Mouse (Mus musculus) stomach, postnatal 0 days (tissue): Measurements from ENCODE around the gene Megf9. TPM values are rescaled to one million over a fixed set of nuclear protein-coding genes. Genes with fewer than 3 reads are reported as not detected.

Experiments used
- ATAC-seq: fragments of 200-750 bp; cut with Nextera tagmentation; 2 replicates; pipeline ENCODE4 v1.8.0; 2017; ENCODE audit not compliant: low FRiP score, low TSS enrichment
- DNase-seq: peaks from one replicate; pipeline ENCODE4 v3.0.0-alpha.2; 2016; ENCODE audit warnings: low spot score
- H3K27ac ChIP-seq: fragments of 300-500 bp; sonication (generic); replicated peaks from 2 replicates; pipeline ENCODE4 v1.5.1; 2014; ENCODE audit warnings: mild to moderate bottlenecking, control low read depth
- H3K27me3 ChIP-seq: fragments of 300-500 bp; sonication (generic); 2 replicates; pipeline ENCODE4 v1.6.1; 2014; ENCODE audit warnings: low read length; ENCODE audit not compliant: control insufficient read depth, insufficient read depth
- H3K36me3 ChIP-seq: fragments of 300-500 bp; sonication (generic); 2 replicates; pipeline ENCODE4 v1.6.1; 2014; ENCODE audit warnings: low read length, mixed read lengths; ENCODE audit not compliant: control insufficient read depth, insufficient read depth
- H3K4me1 ChIP-seq: fragments of 300-500 bp; sonication (generic); replicated peaks from 2 replicates; pipeline ENCODE4 v1.6.1; 2014; ENCODE audit warnings: antibody characterized with exemption; ENCODE audit not compliant: control insufficient read depth, insufficient read depth
- H3K4me2 ChIP-seq: fragments of 300-500 bp; sonication (generic); replicated peaks from 2 replicates; pipeline ENCODE4 v1.6.1; 2014; ENCODE audit warnings: low read depth, mild to moderate bottlenecking, control low read depth, moderate library complexity
- H3K4me3 ChIP-seq: fragments of 300-500 bp; sonication (generic); 2 replicates; pipeline ENCODE4 v1.5.1; 2014; ENCODE audit warnings: low read depth, low read length, control low read depth
- H3K9ac ChIP-seq: fragments of 300-500 bp; sonication (generic); 2 replicates; pipeline ENCODE4 v1.6.1; 2014; ENCODE audit warnings: mild to moderate bottlenecking, low read length, control low read depth, mixed read lengths
- H3K9me3 ChIP-seq: fragments of 300-500 bp; sonication (generic); 2 replicates; pipeline ENCODE4 v1.6.1; 2016; ENCODE audit warnings: low read length; ENCODE audit not compliant: control insufficient read depth
- CTCF ChIP-seq: IDR thresholded peaks from 2 replicates; pipeline ENCODE4 v1.5.1; 2016; ENCODE audit warnings: antibody characterized with exemption, low read depth, mild to moderate bottlenecking, moderate library complexity
- EP300 ChIP-seq: optimal IDR thresholded peaks from 2 replicates; pipeline ENCODE3; 2016; ENCODE audit warnings: antibody characterized with exemption
- WGBS: fragments of 180-500 bp; shearing (Covaris S2); extraction: QIAGEN DNeasy Blood & Tissue Kit; methylation state at CpG from one replicate; pipeline ENCODE4 v1.1.7; 2014; 5-methylcytosine and 5-hydroxymethylcytosine counted together
- polyA plus RNA-seq: library from polyadenylated mRNA; unstranded; fragments of >200 nt; fragmentation: Nextera tagmentation; extraction: Ambion mirVana; gene quantifications from 2 replicates; pipeline ENCODE4 v1.2.1, GENCODE M21; 2015

Gene Megf9
- polyA plus RNA-seq = 6.3 and 6.7 TPM in 2 replicates

DNA sequence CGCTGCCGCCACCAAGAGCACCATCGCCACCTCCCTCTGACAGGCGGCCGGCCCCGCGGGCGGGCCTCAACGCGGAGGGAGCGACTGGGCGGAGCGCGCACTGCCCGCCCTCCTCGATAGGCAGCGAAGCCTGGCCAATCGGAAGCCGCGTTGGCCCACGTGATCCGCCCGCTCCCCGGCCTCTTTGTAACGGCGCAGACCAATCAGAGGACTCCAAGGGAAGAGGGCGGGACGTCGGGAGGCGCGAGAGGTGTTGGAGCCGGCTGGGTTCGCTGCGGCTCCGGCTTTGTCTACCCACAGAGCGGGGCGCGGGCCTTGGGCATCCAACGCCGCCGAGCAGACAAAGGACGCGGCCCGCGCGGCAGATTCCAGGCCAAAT lies at the start of gene Megf9:
Gene Megf9 (minus strand): TSS at position 105 of the 379 bp plus-strand sequence.
- no peak for TF ChIP-seq CTCF
- TF ChIP-seq EP300 = no peak
- Histone ChIP-seq H3K4me2 (peak within 1 kb of the TSS; percentile 98), H3K4me1 (peaks cover 8% of the 10 kb centered on the region; the same call in 1 of the 2 replicates), H3K27ac (peak within 1 kb of the TSS; percentile 87), H3K9me3 (no peaks in the 10 kb centered on the region), H3K9ac (peak within 1 kb of the TSS; percentile 81), H3K36me3 (no peaks in the 10 kb centered on the region), H3K27me3 (no peaks in the 10 kb centered on the region), H3K4me3 (peak within 1 kb of the TSS; percentile 86)
- DNase-seq (peak; percentile 98), ATAC-seq (peak; percentile 99)
- WGBS = 0% methylated on average over 42 of the region's 46 CpGs

DNA sequence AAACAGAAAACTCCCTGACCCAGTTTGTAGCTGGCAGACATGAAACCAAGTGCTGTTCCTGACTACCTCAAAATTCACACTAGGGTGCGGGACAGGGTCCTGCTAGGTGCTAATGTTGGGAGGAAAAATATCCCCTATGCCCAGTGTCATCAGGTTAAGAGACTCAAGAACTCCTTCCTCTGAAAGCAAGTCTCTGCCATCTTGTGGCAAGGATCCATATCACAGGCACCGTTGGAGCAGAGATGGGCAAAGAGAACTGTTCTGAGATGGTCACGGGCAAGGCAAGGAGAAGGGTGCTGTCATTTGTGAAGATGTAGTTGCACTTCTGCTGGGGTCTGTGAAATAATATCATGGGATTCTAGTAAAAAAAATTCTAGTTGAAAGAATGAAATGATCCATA lies 44.9 kb upstream of the Megf9 start:
- no peaks in the 10 kb centered on the region for H3K9me3 ChIP-seq
- no peak overlapping the region for H3K4me2 ChIP-seq
- no peaks in the 10 kb centered on the region for H3K36me3 ChIP-seq
- H3K27me3 ChIP-seq = no peaks in the 10 kb centered on the region
- no peak overlapping the region for H3K9ac ChIP-seq
- no peak overlapping the region for H3K4me3 ChIP-seq
- WGBS = 45% methylated on average over 3 of the region's 3 CpGs
- H3K27ac ChIP-seq = no peak overlapping the region
- no peaks in the 10 kb centered on the region for H3K4me1 ChIP-seq
- DNase-seq = peak; percentile 32
- no peak for ATAC-seq
- TF ChIP-seq EP300 (no peak), CTCF (peak; percentile 81)

DNA sequence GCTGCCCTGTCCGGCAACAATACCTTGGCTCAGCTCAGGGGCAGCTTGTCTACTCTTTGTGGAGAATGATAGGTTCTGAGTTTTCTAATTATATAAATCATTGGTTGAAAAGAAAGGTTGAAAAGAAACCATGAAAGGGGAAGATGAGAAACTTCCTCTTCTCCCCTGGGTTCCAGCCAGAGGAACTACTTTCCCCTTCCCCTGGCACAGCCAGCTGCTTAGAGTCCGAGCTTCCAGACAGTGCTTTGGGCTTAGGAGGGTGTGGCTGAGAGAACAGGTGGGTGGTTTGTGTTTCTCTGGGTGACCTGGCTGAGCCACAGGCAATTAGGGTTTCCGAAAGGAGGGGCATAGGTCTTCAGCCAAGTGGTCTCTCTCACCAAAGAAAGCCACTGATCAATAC lies 43.5 kb upstream of the Megf9 start:
- 57% methylated on average over 3 of the region's 3 CpGs for WGBS
- no peak for DNase-seq
- H3K4me3 ChIP-seq = no peak overlapping the region
- no peaks in the 10 kb centered on the region for H3K27me3 ChIP-seq
- H3K4me2 ChIP-seq = no peak overlapping the region
- TF ChIP-seq EP300 (no peak), CTCF (no peak)
- no peaks in the 10 kb centered on the region for H3K36me3 ChIP-seq
- no peaks in the 10 kb centered on the region for H3K4me1 ChIP-seq
- ATAC-seq = no peak
- H3K9me3 ChIP-seq = no peaks in the 10 kb centered on the region
- H3K9ac ChIP-seq = no peak overlapping the region
- H3K27ac ChIP-seq = no peak overlapping the region

DNA sequence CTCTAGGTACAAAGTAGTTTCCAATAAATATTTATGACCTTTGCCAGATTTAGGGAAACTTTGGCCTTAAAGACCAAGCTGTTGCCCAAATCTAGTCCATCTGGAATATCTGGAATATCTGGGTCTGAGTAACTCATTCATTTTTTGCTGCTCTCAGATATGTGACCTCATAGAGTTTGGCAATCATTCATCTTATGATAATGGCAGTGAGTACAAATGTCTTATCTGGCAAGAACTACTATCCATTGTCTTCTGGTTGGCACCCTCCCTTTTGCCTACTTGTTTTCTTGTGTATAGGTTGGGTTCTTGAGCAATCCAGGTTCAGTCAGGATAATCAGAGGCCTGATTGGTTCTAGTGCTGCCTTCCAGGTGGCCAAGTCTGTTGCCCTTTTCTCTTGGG lies 41.3 kb upstream of the Megf9 start:
- no peak overlapping the region for H3K27ac ChIP-seq
- no peak overlapping the region for H3K4me2 ChIP-seq
- TF ChIP-seq EP300 (no peak), CTCF (no peak)
- ATAC-seq = no peak
- no peaks in the 10 kb centered on the region for H3K9me3 ChIP-seq
- H3K36me3 ChIP-seq = no peaks in the 10 kb centered on the region
- no peak overlapping the region for H3K4me3 ChIP-seq
- no peak overlapping the region for H3K9ac ChIP-seq
- no peak for DNase-seq
- no peaks in the 10 kb centered on the region for H3K27me3 ChIP-seq
- H3K4me1 ChIP-seq = no peaks in the 10 kb centered on the region

DNA sequence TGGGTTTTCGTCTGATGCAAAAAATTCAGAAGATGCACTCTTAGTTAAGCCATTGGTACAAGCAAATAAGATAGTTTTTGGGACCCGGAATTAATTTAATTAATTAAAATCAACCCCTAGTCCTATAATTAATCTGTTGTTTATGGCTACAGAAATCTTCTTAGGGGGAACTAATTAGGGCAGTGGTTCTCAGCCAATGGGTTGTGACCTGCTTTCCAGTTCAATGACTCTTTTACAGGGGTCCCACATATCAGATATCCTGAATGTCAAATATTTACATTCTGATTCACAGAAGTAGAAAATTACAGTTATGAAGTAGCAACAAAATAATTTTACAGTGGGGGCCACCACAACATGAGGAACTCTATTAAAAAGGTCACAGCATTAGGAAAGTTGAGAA lies 39.1 kb upstream of the Megf9 start:
- H3K36me3 ChIP-seq = no peaks in the 10 kb centered on the region
- ATAC-seq (no peak), DNase-seq (no peak)
- TF ChIP-seq EP300 (no peak), CTCF (no peak)
- no peak overlapping the region for H3K9ac ChIP-seq
- H3K27ac ChIP-seq = no peak overlapping the region
- H3K4me3 ChIP-seq = no peak overlapping the region
- no peak overlapping the region for H3K4me2 ChIP-seq
- 90% methylated on average over 2 of the region's 2 CpGs for WGBS
- no peaks in the 10 kb centered on the region for H3K4me1 ChIP-seq
- H3K9me3 ChIP-seq = no peaks in the 10 kb centered on the region
- H3K27me3 ChIP-seq = no peaks in the 10 kb centered on the region

DNA sequence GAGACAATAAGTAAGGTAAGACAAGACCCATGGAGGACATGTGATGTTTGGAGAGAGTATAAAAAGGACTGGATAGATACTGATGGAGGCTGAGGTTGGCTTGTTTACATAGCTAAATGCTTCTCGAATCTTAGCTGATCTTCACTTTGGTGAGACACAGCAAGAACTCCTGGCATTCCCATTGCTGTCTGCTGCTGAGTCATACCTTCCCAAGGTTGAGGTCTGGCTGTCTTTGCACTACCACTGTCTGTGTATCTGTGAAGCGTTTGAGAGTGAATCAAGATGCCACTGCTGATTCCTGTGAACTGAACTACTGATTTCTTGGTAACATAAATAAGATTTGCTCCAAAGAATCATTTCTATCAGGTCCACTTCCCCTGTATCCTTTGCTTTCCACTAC lies 19.1 kb upstream of the Megf9 start:
- WGBS = 49% methylated on average over 2 of the region's 2 CpGs
- no peaks in the 10 kb centered on the region for H3K27me3 ChIP-seq
- H3K4me1 ChIP-seq = no peaks in the 10 kb centered on the region
- H3K4me3 ChIP-seq = no peak overlapping the region
- ATAC-seq (no peak), DNase-seq (no peak)
- TF ChIP-seq EP300 (no peak), CTCF (no peak)
- H3K36me3 ChIP-seq = no peaks in the 10 kb centered on the region
- no peak overlapping the region for H3K4me2 ChIP-seq
- no peaks in the 10 kb centered on the region for H3K9me3 ChIP-seq
- no peak overlapping the region for H3K9ac ChIP-seq
- H3K27ac ChIP-seq = no peak overlapping the region
